Mouse (Mus musculus): ENCODE measurements around the gene Nxnl2.
A peak's percentile ranks its signal among the peaks of the same experiment; 100 is the strongest.
"Not testable (repeated sequence)": the region's sequence is repeated elsewhere in the genome, so short reads cannot be mapped to it uniquely, and the experiment has no call there.

Gene Nxnl2

GRCm38 (mm10) chr13:51179362-51179761 is 8.5 kb downstream of the Nxnl2 start:
- no peak for DNase-seq (ENCODE audit: low spot score in 2 of 2)

GRCm38 (mm10) chr13:51182236-51182635 is 11.4 kb downstream of the Nxnl2 start:
- DNase-seq (ENCODE audit: low spot score in 2 of 2): no peak

GRCm38 (mm10) chr13:51184896-51185295 is 14.1 kb downstream of the Nxnl2 start:
- DNase-seq (ENCODE audit: low spot score in 2 of 2): no peak

GRCm38 (mm10) chr13:51190336-51190735 is 19.5 kb downstream of the Nxnl2 start:
- DNase-seq (ENCODE audit: low spot score in 2 of 2): no peak

- DNase-seq (ENCODE audit: low spot score in 2 of 2): no peak
Observed at GRCm38 (mm10) chr13:51191416-51192140, 20.8 kb downstream of the Nxnl2 start.

- no peak for DNase-seq (ENCODE audit: low spot score in 2 of 2)
Observed at GRCm38 (mm10) chr13:51193893-51194292, 23.1 kb downstream of the Nxnl2 start.

- no peak for DNase-seq (ENCODE audit: low spot score in 2 of 2)
Observed at GRCm38 (mm10) chr13:51197699-51198098, 26.9 kb downstream of the Nxnl2 start.

GRCm38 (mm10) chr13:51198186-51198585 is 27.4 kb downstream of the Nxnl2 start:
- DNase-seq (ENCODE audit: low spot score in 2 of 2): peak; percentile 42 to 67

GRCm38 (mm10) chr13:51201985-51202843 is 31.4 kb downstream of the Nxnl2 start:
- not testable (repeated sequence) for DNase-seq (ENCODE audit: low spot score in 2 of 2)

- peak; percentile 61 to 70 for DNase-seq (ENCODE audit: low spot score in 2 of 2)
Observed at GRCm38 (mm10) chr13:51202844-51203173, 32.0 kb downstream of the Nxnl2 start.

- DNase-seq (ENCODE audit: low spot score in 2 of 2): no peak
Observed at GRCm38 (mm10) chr13:51203467-51203866, 32.6 kb downstream of the Nxnl2 start.

- not testable (repeated sequence) for DNase-seq (ENCODE audit: low spot score in 2 of 2)
Observed at GRCm38 (mm10) chr13:51204081-51204480, 33.3 kb downstream of the Nxnl2 start.

- peak in 1 of 2 experiments; percentile 47 for DNase-seq (ENCODE audit: low spot score in 2 of 2)
Observed at GRCm38 (mm10) chr13:51207965-51208364, 37.1 kb downstream of the Nxnl2 start.

GRCm38 (mm10) chr13:51208378-51209100 is 37.7 kb downstream of the Nxnl2 start:
- peak; percentile 31 to 53 for DNase-seq (ENCODE audit: low spot score in 2 of 2)

- DNase-seq (ENCODE audit: low spot score in 2 of 2): no peak
Observed at GRCm38 (mm10) chr13:51210639-51211038, 39.8 kb downstream of the Nxnl2 start.

- DNase-seq (ENCODE audit: low spot score in 2 of 2): no peak
Observed at GRCm38 (mm10) chr13:51214746-51215145, 43.9 kb downstream of the Nxnl2 start.

- no peak for DNase-seq (ENCODE audit: low spot score in 2 of 2)
Observed at GRCm38 (mm10) chr13:51220897-51221296, 50.1 kb downstream of the Nxnl2 start.

GRCm38 (mm10) chr13:51221425-51222160 is 50.8 kb downstream of the Nxnl2 start:
- DNase-seq (ENCODE audit: low spot score in 2 of 2): no peak

Data from frontal cortex, postnatal 36 days (tissue).